Mouse (Mus musculus): ENCODE data around the gene Adm2. TPM values are rescaled to one million over a fixed set of nuclear protein-coding genes. Genes with fewer than 3 reads are reported as not detected.

Adm2 gene
- polyA plus RNA-seq, 1 experiment from 2014 or later: not detected

- no peak overlapping the region for H3K9ac ChIP-seq (replicated peaks)
- H3K4me1 ChIP-seq (replicated peaks): no peaks in the 10 kb centered on the region
- WGBS: 96% methylated on average over 10 of the region's 10 CpGs
- no peaks in the 10 kb centered on the region for H3K27me3 ChIP-seq
- H3K4me3 ChIP-seq (replicated peaks): no peak overlapping the region
- H3K4me2 ChIP-seq (replicated peaks): no peak overlapping the region
- H3K9me3 ChIP-seq: no peaks in the 10 kb centered on the region
- peaks cover 94% of the 10 kb centered on the region for H3K36me3 ChIP-seq
- no peak for ATAC-seq
- no peak overlapping the region for H3K27ac ChIP-seq
These were observed 28.7 kb upstream of the Adm2 start for GRCm38 (mm10) chr15:89293778-89294177.

- no peak overlapping the region for H3K4me3 ChIP-seq (replicated peaks)
- no peaks in the 10 kb centered on the region for H3K27me3 ChIP-seq
- H3K9me3 ChIP-seq: no peaks in the 10 kb centered on the region
- H3K4me1 ChIP-seq (replicated peaks): no peaks in the 10 kb centered on the region
- ATAC-seq: no peak
- no peak overlapping the region for H3K4me2 ChIP-seq (replicated peaks)
- WGBS: 94% methylated on average over 8 of the region's 8 CpGs
- H3K36me3 ChIP-seq: peaks cover 94% of the 10 kb centered on the region
- H3K9ac ChIP-seq (replicated peaks): no peak overlapping the region
- no peak overlapping the region for H3K27ac ChIP-seq
These were observed 26.8 kb upstream of the Adm2 start for GRCm38 (mm10) chr15:89295580-89296165.

GRCm38 (mm10) chr15:89296465-89296864 lies 26.1 kb upstream of the Adm2 start:
- no peak for ATAC-seq
- Histone ChIP-seq H3K27me3 (no peaks in the 10 kb centered on the region), H3K36me3 (peaks cover 94% of the 10 kb centered on the region), H3K27ac (no peak overlapping the region), H3K4me2 (replicated peaks) (no peak overlapping the region), H3K9me3 (no peaks in the 10 kb centered on the region), H3K4me3 (replicated peaks) (no peak overlapping the region), H3K4me1 (replicated peaks) (no peaks in the 10 kb centered on the region), H3K9ac (replicated peaks) (no peak overlapping the region)
- 100% methylated on average over 1 of the region's 1 CpGs for WGBS

GRCm38 (mm10) chr15:89297695-89298094 lies 24.8 kb upstream of the Adm2 start:
- Histone ChIP-seq H3K4me2 (replicated peaks) (no peak overlapping the region), H3K9me3 (no peaks in the 10 kb centered on the region), H3K27ac (no peak overlapping the region), H3K4me3 (replicated peaks) (no peak overlapping the region), H3K4me1 (replicated peaks) (no peaks in the 10 kb centered on the region), H3K36me3 (peaks cover 95% of the 10 kb centered on the region), H3K27me3 (no peaks in the 10 kb centered on the region), H3K9ac (replicated peaks) (no peak overlapping the region)
- 97% methylated on average over 2 of the region's 2 CpGs for WGBS
- no peak for ATAC-seq

- ATAC-seq: no peak
- no peak overlapping the region for H3K27ac ChIP-seq
- 86% methylated on average over 13 of the region's 13 CpGs for WGBS
- no peaks in the 10 kb centered on the region for H3K4me1 ChIP-seq (replicated peaks)
- H3K9me3 ChIP-seq: no peaks in the 10 kb centered on the region
- no peak overlapping the region for H3K4me2 ChIP-seq (replicated peaks)
- no peak overlapping the region for H3K9ac ChIP-seq (replicated peaks)
- H3K27me3 ChIP-seq: no peaks in the 10 kb centered on the region
- H3K36me3 ChIP-seq: peaks cover 95% of the 10 kb centered on the region
- no peak overlapping the region for H3K4me3 ChIP-seq (replicated peaks)
These were observed 22.3 kb upstream of the Adm2 start for GRCm38 (mm10) chr15:89300180-89300579.

GRCm38 (mm10) chr15:89300600-89300999 lies 21.9 kb upstream of the Adm2 start:
- H3K36me3 ChIP-seq: peaks cover 95% of the 10 kb centered on the region
- H3K27me3 ChIP-seq: no peaks in the 10 kb centered on the region
- H3K4me3 ChIP-seq (replicated peaks): no peak overlapping the region
- no peak overlapping the region for H3K4me2 ChIP-seq (replicated peaks)
- H3K9me3 ChIP-seq: no peaks in the 10 kb centered on the region
- 95% methylated on average over 8 of the region's 8 CpGs for WGBS
- ATAC-seq: no peak
- H3K9ac ChIP-seq (replicated peaks): no peak overlapping the region
- H3K4me1 ChIP-seq (replicated peaks): no peaks in the 10 kb centered on the region
- no peak overlapping the region for H3K27ac ChIP-seq

GRCm38 (mm10) chr15:89305966-89306365 lies 16.6 kb upstream of the Adm2 start:
- no peak for ATAC-seq
- Histone ChIP-seq H3K27ac (no peak overlapping the region), H3K4me2 (replicated peaks) (no peak overlapping the region), H3K9ac (replicated peaks) (no peak overlapping the region), H3K27me3 (no peaks in the 10 kb centered on the region), H3K4me1 (replicated peaks) (peaks cover 8% of the 10 kb centered on the region), H3K9me3 (no peaks in the 10 kb centered on the region), H3K36me3 (peaks cover 69% of the 10 kb centered on the region), H3K4me3 (replicated peaks) (no peak overlapping the region)
- 89% methylated on average over 1 of the region's 1 CpGs for WGBS

- no peak overlapping the region for H3K4me2 ChIP-seq (replicated peaks)
- H3K4me1 ChIP-seq (replicated peaks): peaks cover 12% of the 10 kb centered on the region
- H3K9me3 ChIP-seq: no peaks in the 10 kb centered on the region
- peaks cover 54% of the 10 kb centered on the region for H3K36me3 ChIP-seq
- no peak for ATAC-seq
- H3K9ac ChIP-seq (replicated peaks): no peak overlapping the region
- no peak overlapping the region for H3K27ac ChIP-seq
- H3K4me3 ChIP-seq (replicated peaks): no peak overlapping the region
- no peaks in the 10 kb centered on the region for H3K27me3 ChIP-seq
- 90% methylated on average over 13 of the region's 13 CpGs for WGBS
These were observed 15.1 kb upstream of the Adm2 start for GRCm38 (mm10) chr15:89307461-89307860.

GRCm38 (mm10) chr15:89308406-89309139 lies 13.9 kb upstream of the Adm2 start:
- ATAC-seq: no peak
- Histone ChIP-seq H3K4me3 (replicated peaks) (no peak overlapping the region), H3K9ac (replicated peaks) (no peak overlapping the region), H3K4me2 (replicated peaks) (no peak overlapping the region), H3K9me3 (no peaks in the 10 kb centered on the region), H3K36me3 (peaks cover 43% of the 10 kb centered on the region), H3K4me1 (replicated peaks) (peaks cover 23% of the 10 kb centered on the region), H3K27me3 (no peaks in the 10 kb centered on the region), H3K27ac (no peak overlapping the region)
- 89% methylated on average over 7 of the region's 7 CpGs for WGBS

- H3K4me2 ChIP-seq (replicated peaks): no peak overlapping the region
- H3K4me1 ChIP-seq (replicated peaks): peaks cover 33% of the 10 kb centered on the region
- no peaks in the 10 kb centered on the region for H3K9me3 ChIP-seq
- no peak overlapping the region for H3K4me3 ChIP-seq (replicated peaks)
- ATAC-seq: no peak
- WGBS: 79% methylated on average over 6 of the region's 6 CpGs
- H3K9ac ChIP-seq (replicated peaks): no peak overlapping the region
- H3K27me3 ChIP-seq: no peaks in the 10 kb centered on the region
- no peak overlapping the region for H3K27ac ChIP-seq
- H3K36me3 ChIP-seq: peaks cover 28% of the 10 kb centered on the region
These were observed 12.5 kb upstream of the Adm2 start for GRCm38 (mm10) chr15:89309962-89310498.

GRCm38 (mm10) chr15:89313359-89313758 lies 9.2 kb upstream of the Adm2 start:
- WGBS: 75% methylated on average over 4 of the region's 4 CpGs

GRCm38 (mm10) chr15:89314107-89314506 lies 8.4 kb upstream of the Adm2 start:
- Histone ChIP-seq H3K4me3 (replicated peaks) (peak overlapping the region; percentile 92), H3K36me3 (no peaks in the 10 kb centered on the region), H3K4me2 (replicated peaks) (peak overlapping the region; percentile 89), H3K9ac (replicated peaks) (peak overlapping the region; percentile 87), H3K27me3 (0 out of 2 replicates have a peak, but pooled peaks cover 4% of the 10 kb centered on the region), H3K4me1 (replicated peaks) (peaks cover 38% of the 10 kb centered on the region), H3K9me3 (no peaks in the 10 kb centered on the region), H3K27ac (no peak overlapping the region)
- 31% methylated on average over 3 of the region's 3 CpGs for WGBS
- ATAC-seq: no peak

More at GRCm38 (mm10) chr15:89313359-89313758, 9.2 kb upstream of the Adm2 start:
- Histone ChIP-seq H3K36me3 (no peaks in the 10 kb centered on the region), H3K4me1 (replicated peaks) (peaks cover 38% of the 10 kb centered on the region), H3K4me3 (replicated peaks) (peak overlapping the region; percentile 92; the same call in 1 of the 2 replicates), H3K4me2 (replicated peaks) (peak overlapping the region; percentile 89), H3K27me3 (0 out of 2 replicates have a peak, but pooled peaks cover 2% of the 10 kb centered on the region), H3K9ac (replicated peaks) (0 out of 2 replicates have a peak overlapping the region, but pooled peaks have one; percentile 2), H3K27ac (no peak overlapping the region), H3K9me3 (no peaks in the 10 kb centered on the region)
- ATAC-seq: no peak
